Mouse (Mus musculus) lung, postnatal 0 days (tissue): ENCODE measurements at regions not wholly inside any gene's neighbourhood (a gene's known extent, or its start where the extent isn't known, plus 50 kb on each side); places are given as distances from the start of the nearest gene placed in this dataset.

ENCODE experiments used
- CTCF ChIP-seq: IDR thresholded peaks from 2 replicates; pipeline ENCODE4 v1.5.1; 2016; ENCODE audit warnings: antibody characterized with exemption, mild to moderate bottlenecking
- EP300 ChIP-seq: IDR thresholded peaks from 2 replicates; pipeline ENCODE4 v1.6.1; 2016; ENCODE audit warnings: antibody characterized with exemption, mild to moderate bottlenecking, control low read depth

GRCm38 (mm10) chr14:46636364-46636763, 124.0 kb upstream of the Cdkn3 start:
- TF ChIP-seq CTCF = no peak
- peak; percentile 51 for TF ChIP-seq EP300
